Mouse (Mus musculus) cortical plate, adult 2 months (tissue): ENCODE data around the gene 1810062G17Rik. TPM values are rescaled to one million over a fixed set of nuclear protein-coding genes. Genes with fewer than 3 reads are reported as not detected.

Source experiments
- H3K27ac ChIP-seq: fragments of 200-500 bp; 2 replicates; pipeline ENCODE4 v1.5.1; 2012; ENCODE audit warnings: low read length, control low read depth, inconsistent platforms; ENCODE audit not compliant: insufficient read depth
- H3K4me1 ChIP-seq: fragments of 200-500 bp; 2 replicates; pipeline ENCODE4 v1.6.1; 2011; ENCODE audit warnings: low read length; ENCODE audit not compliant: control insufficient read depth, insufficient read depth
- H3K4me3 ChIP-seq: fragments of 200-500 bp; 2 replicates; pipeline ENCODE4 v1.5.1; 2011; ENCODE audit warnings: mild to moderate bottlenecking, low read length, control low read depth; ENCODE audit not compliant: insufficient read depth
- CTCF ChIP-seq: fragments of 200-500 bp; IDR thresholded peaks from 2 replicates; pipeline ENCODE4 v1.5.1; 2011; ENCODE audit warnings: mild to moderate bottlenecking, control low read depth, low read length; ENCODE audit not compliant: insufficient read depth; ENCODE audit errors: extremely low read depth
- POLR2A ChIP-seq: fragments of 200-500 bp; IDR thresholded peaks from 2 replicates; pipeline ENCODE4 v1.6.1; 2011; ENCODE audit warnings: mild to moderate bottlenecking, low read length, control low read depth; ENCODE audit not compliant: insufficient read depth; ENCODE audit errors: extremely low read depth
- polyA plus RNA-seq: library from polyadenylated mRNA; depleted of rRNA; stranded (reverse); fragments of >200 nt; gene quantifications from 2 replicates; pipeline ENCODE4 v1.2.3, GENCODE M21; 2012; rRNA removed

The 1810062G17Rik gene
- 0.15 and 0.23 TPM in 2 replicates for polyA plus RNA-seq

DNA sequence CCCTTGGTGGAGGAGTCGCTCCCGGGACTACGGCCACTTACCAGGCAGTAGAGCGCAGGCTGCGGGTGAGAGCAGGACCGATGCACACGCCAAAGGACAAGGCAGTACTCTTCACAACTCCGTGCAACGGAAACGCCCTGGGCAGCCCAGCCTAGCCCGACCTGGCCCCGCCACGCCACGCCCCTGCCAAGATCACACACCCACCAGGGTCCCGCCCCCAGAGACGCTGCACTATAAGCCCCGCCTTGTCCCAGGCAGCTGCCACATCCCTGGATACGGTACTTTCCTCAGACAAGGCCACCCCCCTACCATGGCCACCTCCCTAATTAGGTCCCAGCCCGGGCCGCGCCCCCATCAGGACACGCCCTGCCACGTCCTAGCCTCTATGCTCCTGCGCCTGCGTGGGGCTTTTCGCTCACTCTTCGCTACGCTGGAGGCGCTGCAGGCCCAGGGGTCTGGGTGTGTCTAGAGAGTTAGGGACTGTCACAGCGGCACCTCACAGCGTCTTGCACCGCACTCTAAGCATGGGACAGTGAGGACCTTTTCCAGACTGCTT is at the start of gene 1810062G17Rik, which contains the start of gene Anxa5:
1810062G17Rik (plus strand) TSS at position 406 of the 556 bp plus-strand sequence.
Anxa5 (minus strand) TSS at position 363 of the 556 bp plus-strand sequence.
- TF ChIP-seq CTCF, result peak; percentile 29; the same call in 1 of the 2 replicates
- peak; percentile 79; the same call in 1 of the 2 replicates for TF ChIP-seq POLR2A
- peak within 1 kb of the TSS; percentile 86 for H3K27ac ChIP-seq
- H3K4me3 ChIP-seq, result peak within 1 kb of the TSS; percentile 66
- H3K4me1 ChIP-seq, result peaks cover 2% of the 10 kb centered on the region; the same call in 1 of the 2 replicates

DNA sequence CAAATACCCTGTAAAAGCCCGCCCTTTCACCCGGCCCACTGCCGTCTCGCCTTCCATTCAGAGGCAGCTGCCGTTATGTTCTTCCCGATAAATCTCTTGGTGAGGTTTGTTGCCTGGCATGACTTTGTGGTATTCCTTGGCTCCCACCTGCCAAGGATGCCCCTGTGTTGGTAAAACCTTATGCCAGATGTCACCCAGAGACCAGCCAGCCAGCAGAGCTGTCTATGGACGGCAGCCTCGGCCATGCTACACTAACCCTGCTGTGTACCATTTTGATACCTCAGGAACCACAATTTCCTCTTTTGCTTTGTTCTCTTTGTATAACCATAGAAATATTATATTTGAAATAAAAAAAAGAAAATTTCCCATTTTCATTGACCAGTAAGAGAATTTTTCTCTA is 48.4 kb upstream of the 1810062G17Rik start:
- H3K4me1 ChIP-seq, result no peaks in the 10 kb centered on the region
- H3K27ac ChIP-seq, result no peak overlapping the region
- TF ChIP-seq CTCF (no peak), POLR2A (no peak)
- H3K4me3 ChIP-seq, result no peak overlapping the region

DNA sequence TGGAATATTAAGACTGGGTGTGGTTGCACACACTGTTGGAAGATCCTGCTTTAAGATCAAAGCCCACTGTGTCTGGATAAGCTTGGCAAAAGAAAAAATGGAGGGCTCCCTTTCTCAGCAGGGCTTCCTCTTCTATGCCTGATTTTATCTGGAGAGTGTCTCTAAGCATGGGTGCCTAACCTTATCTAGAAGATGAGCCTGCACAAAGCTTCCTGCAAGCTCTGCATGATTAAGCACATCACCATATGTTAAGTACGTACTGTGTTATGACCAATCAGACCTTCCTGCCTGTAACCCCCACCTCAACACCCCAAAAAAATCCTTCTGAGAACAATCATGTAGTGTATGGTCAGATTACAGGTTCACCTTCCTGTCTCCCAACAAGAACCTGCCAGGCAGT is 45.4 kb upstream of the 1810062G17Rik start:
- H3K4me1 ChIP-seq, result no peaks in the 10 kb centered on the region
- TF ChIP-seq CTCF, result no peak
- no peak for TF ChIP-seq POLR2A
- no peak overlapping the region for H3K27ac ChIP-seq
- no peak overlapping the region for H3K4me3 ChIP-seq

DNA sequence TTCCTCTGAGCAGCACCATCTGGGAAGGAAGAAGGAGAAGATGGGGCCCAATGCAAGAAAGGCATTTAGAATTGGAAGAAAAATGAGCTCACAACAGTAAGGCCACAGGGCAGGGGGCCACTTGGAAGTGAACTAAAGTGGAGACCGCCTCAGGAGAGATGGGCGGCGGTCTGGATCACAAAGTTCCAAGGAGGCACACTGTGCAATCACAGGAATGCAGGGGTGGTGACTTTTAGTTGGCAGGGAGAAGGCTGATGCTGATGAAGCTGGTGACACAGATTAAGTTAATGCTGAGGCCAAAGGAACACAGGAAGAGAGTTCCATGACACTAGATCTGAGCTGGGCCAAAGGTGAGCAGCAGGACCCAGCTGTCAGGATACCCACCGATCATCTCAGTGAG is 35.5 kb upstream of the 1810062G17Rik start:
- H3K4me1 ChIP-seq, result peaks cover 2% of the 10 kb centered on the region; the same call in 1 of the 2 replicates
- H3K4me3 ChIP-seq, result no peak overlapping the region
- TF ChIP-seq CTCF (no peak), POLR2A (no peak)
- H3K27ac ChIP-seq, result no peak overlapping the region

DNA sequence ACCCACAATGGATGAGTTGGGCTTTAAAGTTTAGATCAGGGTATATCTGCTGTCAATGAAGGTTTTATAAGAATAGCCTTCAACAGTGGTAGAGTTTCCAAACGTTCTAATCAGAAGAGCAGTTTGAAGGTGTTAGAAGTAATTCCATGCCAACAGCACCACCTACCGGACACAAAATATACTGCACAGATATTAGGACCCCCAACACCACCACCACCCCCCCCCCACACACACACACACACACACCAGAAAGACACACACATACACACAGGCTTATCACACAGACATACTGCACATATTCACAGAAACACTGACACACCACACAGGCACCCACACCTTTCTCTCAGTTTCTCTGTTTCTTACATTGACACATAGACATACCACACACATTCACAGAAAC is 33.3 kb upstream of the 1810062G17Rik start:
- no peak overlapping the region for H3K27ac ChIP-seq
- H3K4me1 ChIP-seq, result peaks cover 2% of the 10 kb centered on the region; the same call in 1 of the 2 replicates
- no peak overlapping the region for H3K4me3 ChIP-seq
- TF ChIP-seq POLR2A (no peak), CTCF (peak; percentile 53)

DNA sequence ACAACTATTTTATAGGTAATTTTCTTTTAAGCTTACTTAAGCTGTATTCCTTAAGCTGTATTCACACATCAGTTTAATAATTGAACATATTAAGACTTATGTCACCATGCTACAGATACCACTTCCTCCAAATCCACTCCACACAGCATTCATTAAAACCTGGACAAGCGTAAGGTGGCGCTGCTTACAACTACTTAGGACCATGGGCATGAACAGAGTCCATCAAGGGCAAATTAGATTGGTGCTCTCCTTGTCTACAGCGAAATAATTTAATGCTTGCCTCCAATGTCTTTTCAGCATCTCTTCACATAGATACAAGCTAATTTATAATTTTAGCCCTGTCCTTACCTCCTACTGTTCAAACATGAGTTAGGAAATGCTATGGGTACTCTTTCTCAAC is 29.7 kb upstream of the 1810062G17Rik start:
- no peak for TF ChIP-seq CTCF
- no peak for TF ChIP-seq POLR2A
- no peak overlapping the region for H3K4me3 ChIP-seq
- H3K4me1 ChIP-seq, result no peaks in the 10 kb centered on the region
- no peak overlapping the region for H3K27ac ChIP-seq

DNA sequence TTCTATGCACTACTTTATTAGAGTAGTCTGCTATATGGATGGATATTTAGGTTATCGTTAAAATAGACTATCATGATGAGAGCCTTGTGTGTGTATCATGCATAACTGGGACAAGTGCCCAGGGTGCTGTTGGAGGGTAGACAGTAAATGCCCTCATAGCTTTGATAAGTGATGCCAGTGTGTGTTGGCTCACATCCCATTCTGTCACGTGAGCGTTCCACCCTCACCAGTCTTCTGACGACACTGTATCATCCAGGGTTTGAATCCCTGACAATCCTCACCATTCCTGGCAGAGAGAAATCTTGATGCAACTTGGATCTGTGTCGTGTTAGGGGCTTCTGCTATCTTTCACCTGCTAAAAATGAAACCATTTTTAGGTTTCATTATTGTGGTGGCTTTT is 29.2 kb upstream of the 1810062G17Rik start:
- no peaks in the 10 kb centered on the region for H3K4me1 ChIP-seq
- H3K27ac ChIP-seq, result no peak overlapping the region
- TF ChIP-seq CTCF, result no peak
- TF ChIP-seq POLR2A, result no peak
- H3K4me3 ChIP-seq, result no peak overlapping the region

DNA sequence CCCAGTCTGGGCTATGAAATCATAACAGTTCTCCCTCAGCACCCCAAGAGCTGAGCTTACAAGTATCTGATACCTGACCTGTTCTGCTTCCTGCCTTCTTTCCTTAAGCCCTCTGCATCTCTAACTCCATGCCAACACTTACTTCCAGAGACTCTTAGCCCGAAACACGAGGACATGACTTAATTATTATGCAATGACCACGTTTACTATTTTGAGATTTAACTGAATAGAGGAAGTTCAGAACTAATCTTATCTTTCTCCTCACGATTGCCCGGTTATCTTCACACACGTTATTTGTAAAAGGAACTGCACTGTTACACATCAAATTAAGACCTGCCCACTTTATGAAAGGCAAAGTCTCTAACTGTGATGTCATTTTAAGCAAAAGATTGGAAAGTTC is 28.8 kb upstream of the 1810062G17Rik start:
- Histone ChIP-seq H3K4me3 (no peak overlapping the region), H3K27ac (no peak overlapping the region), H3K4me1 (no peaks in the 10 kb centered on the region)
- TF ChIP-seq CTCF, result no peak
- TF ChIP-seq POLR2A, result no peak

DNA sequence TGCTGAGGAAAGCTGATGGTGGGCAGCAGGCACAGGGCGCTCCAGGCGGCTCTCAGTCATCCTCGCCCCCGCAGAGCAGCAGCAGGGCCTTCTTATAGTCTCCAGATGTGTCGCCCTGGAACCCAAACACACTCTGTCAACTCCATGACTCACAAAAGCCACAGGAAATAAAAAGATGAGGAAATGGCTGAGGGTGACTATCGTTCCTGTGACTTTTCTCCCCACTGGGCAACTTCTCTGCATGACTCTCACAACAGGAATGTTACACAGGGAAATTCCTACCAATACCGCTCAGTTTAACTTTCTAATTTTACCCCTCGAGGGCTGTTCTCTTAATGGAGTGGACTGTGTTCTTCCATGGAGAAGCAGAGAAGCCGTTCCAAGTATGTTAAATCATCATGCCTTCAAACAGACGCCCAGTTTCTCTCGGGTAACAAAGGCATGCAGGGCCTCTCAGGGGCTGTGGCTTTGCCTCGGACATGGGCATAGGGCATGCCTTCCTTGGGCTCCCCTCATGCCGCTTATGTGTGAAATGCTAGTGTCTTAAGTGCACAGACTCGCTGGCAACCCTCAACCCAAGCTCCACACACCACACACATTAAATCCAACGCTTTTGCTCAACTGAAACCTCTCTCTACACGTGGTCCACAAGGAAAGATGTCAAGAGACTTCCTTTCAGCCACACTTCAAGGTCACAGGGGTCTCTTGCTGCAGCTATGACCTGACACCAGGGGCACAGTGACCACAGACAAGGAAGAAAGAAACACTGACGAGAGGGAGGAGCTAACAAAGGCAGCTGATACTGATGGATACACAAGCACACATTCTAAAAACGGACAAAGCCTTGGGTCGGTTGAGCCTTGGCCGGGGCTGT is 26.2 kb upstream of the 1810062G17Rik start:
- Histone ChIP-seq H3K27ac (no peak overlapping the region), H3K4me1 (no peaks in the 10 kb centered on the region), H3K4me3 (no peak overlapping the region)
- TF ChIP-seq POLR2A (no peak), CTCF (no peak)
